Mouse (Mus musculus) limb, embryonic 15.5 days (tissue): ENCODE measurements around the gene Fam83e. TPM values are rescaled to one million over a fixed set of nuclear protein-coding genes. Genes with fewer than 3 reads are reported as not detected.
A peak's percentile ranks its signal among the peaks of the same experiment; 100 is the strongest.

Experiments
- ATAC-seq: fragments of 200-750 bp; cut with Nextera tagmentation; 2 replicates; pipeline ENCODE4 v1.8.0; 2017; ENCODE audit warnings: low read depth, moderate TSS enrichment; ENCODE audit not compliant: insufficient number of reproducible peaks, low FRiP score, low TSS enrichment
- H3K27ac ChIP-seq: fragments of 300-500 bp; sonication (generic); 2 replicates; pipeline ENCODE4 v1.5.1; 2015; ENCODE audit warnings: moderate library complexity, mild to moderate bottlenecking, inconsistent platforms
- H3K27me3 ChIP-seq: fragments of 300-500 bp; sonication (generic); 2 replicates; pipeline ENCODE4 v1.6.1; 2015; ENCODE audit warnings: inconsistent platforms
- H3K36me3 ChIP-seq: fragments of 300-500 bp; sonication (generic); 2 replicates; pipeline ENCODE4 v1.6.1; 2015; ENCODE audit warnings: inconsistent platforms
- H3K4me1 ChIP-seq: fragments of 300-500 bp; sonication (generic); 2 replicates; pipeline ENCODE4 v1.6.1; 2015; ENCODE audit warnings: inconsistent platforms
- H3K4me2 ChIP-seq: fragments of 300-500 bp; sonication (generic); 2 replicates; pipeline ENCODE4 v1.6.1; 2015; ENCODE audit warnings: mild to moderate bottlenecking, inconsistent platforms
- H3K4me3 ChIP-seq: fragments of 300-500 bp; sonication (generic); 2 replicates; pipeline ENCODE4 v1.5.1; 2015; ENCODE audit warnings: mild to moderate bottlenecking, inconsistent platforms
- H3K9ac ChIP-seq: fragments of 300-500 bp; sonication (generic); 2 replicates; pipeline ENCODE4 v1.6.1; 2015; ENCODE audit warnings: inconsistent platforms
- H3K9me3 ChIP-seq: fragments of 300-500 bp; sonication (generic); 2 replicates; pipeline ENCODE4 v1.6.1; 2016; ENCODE audit warnings: inconsistent platforms
- WGBS: fragments of 180-500 bp; shearing (Covaris S2); methylation state at CpG from one replicate; pipeline ENCODE4 v1.1.7; 2015; 5-methylcytosine and 5-hydroxymethylcytosine counted together
- polyA plus RNA-seq: library from polyadenylated mRNA; unstranded; fragments of >200 nt; fragmentation: Nextera tagmentation; extraction: Ambion mirVana; gene quantifications from 2 replicates; pipeline ENCODE4 v1.2.1, GENCODE M21; 2015

Fam83e gene
- polyA plus RNA-seq, 1 experiment from 2014 or later: 0.78 TPM

DNA sequence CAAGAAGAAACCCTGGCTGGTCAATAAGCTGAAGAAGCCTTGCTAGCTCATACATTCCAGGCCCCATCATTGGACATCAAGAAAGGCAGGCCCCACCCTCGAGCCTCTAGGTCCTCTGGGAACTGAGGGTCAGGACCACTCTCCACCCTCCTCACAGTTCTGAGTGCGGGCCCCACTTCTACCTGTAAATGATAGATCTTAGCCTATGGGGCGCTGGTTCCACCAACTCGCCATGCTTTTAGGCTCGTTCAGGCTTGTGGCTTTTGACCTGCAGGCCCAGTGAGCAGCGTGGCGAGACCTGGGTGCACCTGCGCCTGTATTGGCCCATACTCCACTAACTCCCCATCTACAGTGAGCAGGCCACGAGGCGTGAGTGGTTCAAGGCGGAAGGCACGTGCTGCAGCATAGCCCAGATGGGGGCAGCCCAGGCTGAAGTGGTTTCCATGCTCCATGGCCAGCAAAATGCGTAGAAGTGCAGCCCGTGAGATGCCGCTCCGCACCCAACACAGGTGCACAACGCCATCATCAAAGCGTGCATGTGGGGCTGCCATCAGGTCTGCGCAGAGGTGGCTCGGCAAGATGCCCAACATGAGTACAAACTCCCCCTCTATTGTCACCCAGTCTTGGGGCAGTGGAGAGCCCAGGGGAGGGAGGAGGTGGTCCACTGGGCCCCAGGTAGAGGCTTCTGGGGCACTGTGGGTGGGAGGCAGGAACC lies 10.4 kb upstream of the Fam83e start:
- Histone ChIP-seq H3K4me2 (no peak overlapping the region), H3K9me3 (no peaks in the 10 kb centered on the region), H3K27me3 (no peaks in the 10 kb centered on the region), H3K9ac (no peak overlapping the region), H3K4me3 (no peak overlapping the region), H3K4me1 (peaks cover 62% of the 10 kb centered on the region), H3K36me3 (peaks cover 45% of the 10 kb centered on the region), H3K27ac (no peak overlapping the region)
- no peak for ATAC-seq
- 91% methylated on average over 20 of the region's 20 CpGs for WGBS

DNA sequence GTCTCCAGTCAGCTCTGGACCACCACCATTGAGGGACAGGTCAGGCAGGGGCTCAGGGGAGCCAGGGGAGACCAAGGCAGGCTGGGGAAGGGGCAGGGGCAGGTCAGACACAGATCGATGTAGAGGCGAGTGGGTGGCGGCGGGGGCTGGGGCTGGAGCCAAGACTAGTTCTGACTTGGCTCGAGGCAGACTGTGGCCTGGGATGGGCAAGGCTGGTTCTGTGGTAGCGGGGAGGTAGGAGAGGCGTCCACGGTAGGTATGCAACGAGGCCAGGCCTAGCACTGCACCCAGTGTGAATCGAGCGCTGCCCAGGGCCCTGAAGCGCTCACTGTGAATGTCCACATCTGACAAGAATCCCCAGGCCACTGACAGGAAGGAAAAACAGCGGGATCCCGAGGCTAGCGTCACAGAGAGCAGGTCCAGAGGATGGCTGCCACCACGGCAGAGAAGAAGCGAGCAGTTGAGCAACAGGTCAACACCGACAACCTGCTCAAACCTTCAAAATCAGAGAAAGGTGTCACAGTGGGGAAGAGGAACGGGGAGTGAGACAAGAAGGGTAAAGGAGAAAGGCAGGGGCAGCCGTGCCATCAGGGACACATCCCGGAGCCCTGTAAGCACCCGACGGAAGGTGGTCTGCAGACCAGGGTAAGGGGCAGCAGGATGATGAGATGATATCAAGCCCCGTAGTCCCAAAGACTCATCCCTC lies 9.5 kb upstream of the Fam83e start:
- H3K4me1 ChIP-seq: peaks cover 62% of the 10 kb centered on the region
- ATAC-seq: no peak
- 88% methylated on average over 24 of the region's 24 CpGs for WGBS

DNA sequence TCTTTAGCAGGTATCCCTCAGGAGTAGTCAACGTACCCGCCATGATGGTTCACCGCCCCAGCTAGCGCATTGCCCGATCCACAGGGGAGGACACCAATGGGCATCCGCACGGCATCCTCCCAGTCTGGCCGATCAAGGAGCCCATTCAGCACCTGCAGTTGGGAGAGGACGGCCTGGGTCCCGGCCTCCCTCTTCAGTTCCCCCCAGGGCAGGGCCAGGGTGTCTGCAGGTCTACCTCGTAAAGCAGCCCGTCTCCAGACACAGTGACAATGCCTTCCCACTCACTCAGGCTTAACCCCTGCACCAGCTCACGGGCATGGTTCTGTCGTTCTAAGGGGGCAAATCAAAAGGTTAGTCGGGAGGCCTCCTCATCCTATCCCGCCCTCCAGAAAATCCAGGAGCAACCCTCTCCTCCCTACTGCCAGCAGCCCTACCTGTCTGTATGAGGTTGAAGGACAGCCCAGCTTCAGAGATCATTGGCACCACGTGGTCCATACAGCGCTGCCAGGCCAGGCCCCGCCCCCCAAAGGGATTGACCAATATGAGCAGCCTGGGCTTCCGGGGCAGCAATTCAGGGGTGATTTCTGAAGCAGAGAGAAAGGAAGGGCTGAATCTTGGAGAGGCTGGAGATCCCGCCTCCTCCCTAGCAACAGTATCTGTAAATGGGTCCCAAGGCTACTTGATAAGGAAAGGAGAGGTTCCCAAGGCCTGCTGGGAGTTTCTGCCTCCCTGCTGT lies 8.8 kb upstream of the Fam83e start:
- H3K4me3 ChIP-seq: 0 out of 2 replicates have a peak overlapping the region, but pooled peaks have one; percentile 7
- peaks cover 62% of the 10 kb centered on the region for H3K4me1 ChIP-seq
- no peak overlapping the region for H3K4me2 ChIP-seq
- H3K36me3 ChIP-seq: peaks cover 45% of the 10 kb centered on the region
- WGBS: 81% methylated on average over 21 of the region's 21 CpGs
- no peak for ATAC-seq
- no peaks in the 10 kb centered on the region for H3K9me3 ChIP-seq
- H3K27ac ChIP-seq: no peak overlapping the region
- no peaks in the 10 kb centered on the region for H3K27me3 ChIP-seq
- no peak overlapping the region for H3K9ac ChIP-seq

More for the DNA sequence above, 9.5 kb upstream of the Fam83e start:
- Histone ChIP-seq H3K9ac (no peak overlapping the region), H3K27me3 (no peaks in the 10 kb centered on the region), H3K36me3 (peaks cover 45% of the 10 kb centered on the region), H3K27ac (no peak overlapping the region), H3K4me3 (no peak overlapping the region), H3K9me3 (no peaks in the 10 kb centered on the region), H3K4me2 (no peak overlapping the region)

DNA sequence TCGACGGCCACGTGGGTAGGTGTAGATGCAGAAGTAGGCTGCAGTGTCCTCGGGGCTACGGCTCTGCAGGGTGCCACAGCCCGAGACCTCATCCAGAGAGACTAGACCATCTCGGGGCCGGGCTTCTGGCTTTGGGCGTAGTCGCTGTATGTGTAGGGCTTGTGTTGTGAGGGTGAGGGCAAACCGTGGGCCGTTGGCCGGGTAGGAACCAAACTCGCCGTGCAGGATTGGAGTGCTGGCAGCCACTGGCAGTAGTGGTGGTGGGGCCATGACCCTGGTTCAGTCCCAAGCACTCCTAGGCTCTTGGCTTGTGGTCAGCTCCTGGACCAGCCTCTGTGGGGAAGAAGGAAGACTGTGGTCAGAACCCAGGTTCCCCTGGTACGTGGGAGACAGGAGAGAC lies 7.6 kb upstream of the Fam83e start:
- H3K9me3 ChIP-seq: no peaks in the 10 kb centered on the region
- no peaks in the 10 kb centered on the region for H3K27me3 ChIP-seq
- no peak overlapping the region for H3K4me3 ChIP-seq
- peaks cover 45% of the 10 kb centered on the region for H3K36me3 ChIP-seq
- no peak overlapping the region for H3K27ac ChIP-seq
- peaks cover 50% of the 10 kb centered on the region for H3K4me1 ChIP-seq
- H3K4me2 ChIP-seq: no peak overlapping the region
- 92% methylated on average over 16 of the region's 16 CpGs for WGBS
- no peak overlapping the region for H3K9ac ChIP-seq
- ATAC-seq: no peak

DNA sequence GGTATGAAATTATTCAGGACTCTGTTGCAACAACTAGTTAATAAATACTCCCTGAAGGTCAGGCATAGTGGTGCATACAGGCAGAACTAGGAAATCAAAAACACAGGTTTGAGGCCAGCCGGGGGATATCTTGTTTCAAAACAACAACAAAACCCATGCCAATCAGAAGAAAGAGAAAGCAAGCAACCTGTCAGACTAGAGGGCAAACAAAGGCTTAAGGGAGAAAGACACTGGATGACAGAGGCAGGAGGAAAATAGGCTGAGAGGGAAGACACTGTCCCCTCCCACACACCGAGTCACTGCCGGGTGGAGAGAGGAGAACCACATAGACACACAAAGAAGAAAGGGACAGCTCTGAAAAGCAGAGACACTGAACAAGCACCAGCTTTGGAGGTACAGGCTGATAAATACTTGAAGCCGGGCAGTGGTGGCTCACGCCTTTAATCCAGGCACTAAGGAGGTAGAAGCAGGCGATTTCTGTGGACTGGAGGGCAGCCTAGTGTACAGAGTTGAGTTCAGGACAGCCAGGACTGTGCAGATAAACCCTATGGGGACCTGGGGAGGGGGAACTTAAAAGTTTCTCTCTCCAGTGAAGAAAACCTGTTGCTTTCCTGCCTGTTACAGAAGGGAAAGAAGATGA lies 7.0 kb upstream of the Fam83e start:
- Histone ChIP-seq H3K4me3 (peak overlapping the region; percentile 73), H3K36me3 (peaks cover 47% of the 10 kb centered on the region), H3K9me3 (no peaks in the 10 kb centered on the region), H3K27ac (peak overlapping the region; percentile 77; the same call in 1 of the 2 replicates), H3K27me3 (no peaks in the 10 kb centered on the region), H3K9ac (no peak overlapping the region; the same call in 1 of the 2 replicates), H3K4me1 (peaks cover 48% of the 10 kb centered on the region), H3K4me2 (peak overlapping the region; percentile 90)
- WGBS: 83% methylated on average over 6 of the region's 6 CpGs
- no peak for ATAC-seq

DNA sequence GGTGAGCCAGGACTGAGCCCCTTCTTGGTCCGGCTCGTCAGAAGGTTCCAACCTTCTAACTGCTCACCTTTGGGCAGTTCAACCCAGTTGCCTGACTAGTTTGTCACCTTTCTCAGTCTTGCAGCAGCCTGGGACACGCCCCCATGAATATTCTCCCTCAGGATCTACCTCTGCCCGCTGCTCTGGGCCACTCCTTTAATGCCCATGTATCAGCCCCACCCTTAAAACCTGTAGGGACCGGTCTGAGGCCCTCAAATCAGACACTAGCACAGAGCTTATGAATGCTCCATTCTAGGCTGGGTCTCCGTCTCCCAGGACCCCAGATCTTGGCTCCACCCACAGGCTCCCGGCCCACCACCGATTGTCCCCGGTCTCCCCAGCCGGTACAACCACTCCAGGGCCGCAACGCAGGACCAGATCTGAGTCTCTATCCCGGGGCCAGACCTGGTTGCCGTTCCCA lies 6.4 kb upstream of the Fam83e start:
- peaks cover 54% of the 10 kb centered on the region for H3K4me1 ChIP-seq
- peak overlapping the region; percentile 73 for H3K4me3 ChIP-seq
- peak overlapping the region; percentile 90 for H3K4me2 ChIP-seq
- peak overlapping the region; percentile 77 for H3K27ac ChIP-seq
- peak; percentile 16; the same call in 1 of the 2 replicates for ATAC-seq
- H3K9ac ChIP-seq: peak overlapping the region; percentile 68
- H3K36me3 ChIP-seq: peaks cover 49% of the 10 kb centered on the region
- no peaks in the 10 kb centered on the region for H3K27me3 ChIP-seq
- WGBS: 7% methylated on average over 14 of the region's 14 CpGs
- H3K9me3 ChIP-seq: no peaks in the 10 kb centered on the region

DNA sequence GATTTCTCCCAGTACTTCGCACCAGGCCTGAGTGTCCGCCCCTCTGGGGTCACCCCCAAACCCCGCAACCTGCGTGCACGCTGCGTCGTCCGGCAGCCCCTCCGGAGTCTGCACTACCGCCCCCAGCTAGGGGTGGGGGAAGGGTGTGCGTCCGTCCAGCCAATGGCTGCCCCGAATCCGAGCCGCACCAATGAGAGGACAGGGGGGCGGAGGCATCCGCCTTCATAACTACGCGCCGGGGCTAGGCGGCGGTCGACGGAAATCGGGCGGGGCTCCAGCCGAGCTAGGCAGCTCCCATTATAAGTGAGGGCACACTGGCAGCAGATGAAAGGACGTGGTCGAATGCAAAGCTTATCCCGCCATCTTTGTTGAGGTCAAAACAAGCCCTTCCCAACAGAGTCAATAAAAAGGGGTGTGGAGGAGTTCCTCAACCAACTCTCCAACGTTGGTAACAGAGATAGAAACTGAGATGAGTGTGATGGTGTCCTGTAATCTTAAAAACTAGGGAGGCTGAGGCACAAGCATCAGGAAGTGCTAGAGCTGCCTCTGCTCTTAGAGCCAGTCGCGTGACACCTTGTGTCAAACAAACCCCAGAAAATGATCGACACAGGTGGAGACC lies 5.8 kb upstream of the Fam83e start, which contains the start of gene Rpl18:
TSS of gene Rpl18 (plus strand) at position 368 of the 619 bp plus-strand sequence.
- H3K4me1 ChIP-seq: peaks cover 59% of the 10 kb centered on the region
- peak within 1 kb of the TSS; percentile 90 for H3K4me2 ChIP-seq
- 7% methylated on average over 34 of the region's 34 CpGs for WGBS
- H3K9ac ChIP-seq: peak within 1 kb of the TSS; percentile 68
- ATAC-seq: peak; percentile 90
- no peaks in the 10 kb centered on the region for H3K27me3 ChIP-seq
- H3K4me3 ChIP-seq: peak within 1 kb of the TSS; percentile 73
- H3K36me3 ChIP-seq: peaks cover 50% of the 10 kb centered on the region
- no peaks in the 10 kb centered on the region for H3K9me3 ChIP-seq
- peak within 1 kb of the TSS; percentile 77 for H3K27ac ChIP-seq

DNA sequence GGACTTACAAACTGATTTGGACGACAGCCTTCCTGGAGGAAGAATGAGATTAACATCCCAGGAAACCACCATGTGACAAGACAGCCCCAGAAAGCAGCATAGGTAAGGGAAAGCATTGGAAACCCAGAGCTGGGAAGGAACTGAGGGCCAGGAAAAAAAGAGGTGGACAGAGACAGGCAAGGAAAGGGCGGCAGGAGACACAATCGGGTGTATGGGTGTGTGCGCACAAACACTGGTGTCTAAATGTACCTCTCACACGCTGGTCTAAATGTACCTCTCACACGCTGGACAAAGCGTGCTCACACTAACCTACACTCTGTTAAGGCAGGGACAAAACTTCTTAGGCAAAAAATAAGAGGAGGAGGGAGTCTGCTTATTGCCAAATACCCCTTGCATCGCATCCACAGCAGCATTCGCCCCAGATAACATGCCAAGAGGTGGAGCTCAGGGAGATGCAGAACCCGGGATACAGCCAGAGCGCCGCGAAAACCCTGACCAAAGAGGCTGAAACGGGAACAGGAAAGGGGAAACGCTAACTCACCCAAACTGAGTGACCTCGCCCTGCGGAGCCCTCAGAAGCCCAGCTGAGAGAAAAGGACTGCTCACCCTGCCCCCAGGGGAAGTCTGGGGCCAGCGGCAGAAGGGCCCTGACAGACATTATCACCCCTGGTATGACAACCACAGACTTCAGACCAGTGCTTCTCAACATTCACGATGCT lies 5.1 kb upstream of the Fam83e start:
- H3K27ac ChIP-seq: peak overlapping the region; percentile 77
- peak overlapping the region; percentile 8; the same call in 1 of the 2 replicates for H3K9ac ChIP-seq
- H3K4me2 ChIP-seq: peak overlapping the region; percentile 90
- no peaks in the 10 kb centered on the region for H3K9me3 ChIP-seq
- H3K4me1 ChIP-seq: peaks cover 64% of the 10 kb centered on the region
- H3K36me3 ChIP-seq: peaks cover 50% of the 10 kb centered on the region
- WGBS: 81% methylated on average over 19 of the region's 19 CpGs
- H3K4me3 ChIP-seq: peak overlapping the region; percentile 73
- no peaks in the 10 kb centered on the region for H3K27me3 ChIP-seq
- ATAC-seq: no peak

DNA sequence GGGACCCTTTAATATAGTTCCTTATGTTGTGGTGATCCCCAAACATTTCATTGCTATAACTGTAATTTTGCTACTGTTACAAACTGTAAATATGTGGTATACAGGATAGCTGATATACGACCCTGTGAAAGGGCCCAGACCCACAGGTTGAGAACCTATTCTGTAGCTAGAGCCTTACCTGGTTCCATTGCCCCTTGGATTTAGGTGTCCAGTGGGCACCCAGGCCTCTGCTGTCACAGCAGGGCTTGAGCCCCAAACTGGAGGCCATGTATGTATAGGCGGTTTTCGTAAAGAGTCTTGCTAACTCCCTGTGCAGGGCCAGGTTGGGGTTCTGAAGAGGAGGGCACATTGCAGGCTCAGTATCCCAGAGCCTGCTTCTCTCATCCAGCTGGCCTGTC lies 4.6 kb upstream of the Fam83e start:
- Histone ChIP-seq H3K4me3 (peak overlapping the region; percentile 73), H3K27me3 (no peaks in the 10 kb centered on the region), H3K27ac (no peak overlapping the region), H3K4me1 (peaks cover 67% of the 10 kb centered on the region), H3K36me3 (peaks cover 50% of the 10 kb centered on the region), H3K9ac (no peak overlapping the region), H3K9me3 (no peaks in the 10 kb centered on the region), H3K4me2 (peak overlapping the region; percentile 90)
- 82% methylated on average over 3 of the region's 3 CpGs for WGBS
- no peak for ATAC-seq

DNA sequence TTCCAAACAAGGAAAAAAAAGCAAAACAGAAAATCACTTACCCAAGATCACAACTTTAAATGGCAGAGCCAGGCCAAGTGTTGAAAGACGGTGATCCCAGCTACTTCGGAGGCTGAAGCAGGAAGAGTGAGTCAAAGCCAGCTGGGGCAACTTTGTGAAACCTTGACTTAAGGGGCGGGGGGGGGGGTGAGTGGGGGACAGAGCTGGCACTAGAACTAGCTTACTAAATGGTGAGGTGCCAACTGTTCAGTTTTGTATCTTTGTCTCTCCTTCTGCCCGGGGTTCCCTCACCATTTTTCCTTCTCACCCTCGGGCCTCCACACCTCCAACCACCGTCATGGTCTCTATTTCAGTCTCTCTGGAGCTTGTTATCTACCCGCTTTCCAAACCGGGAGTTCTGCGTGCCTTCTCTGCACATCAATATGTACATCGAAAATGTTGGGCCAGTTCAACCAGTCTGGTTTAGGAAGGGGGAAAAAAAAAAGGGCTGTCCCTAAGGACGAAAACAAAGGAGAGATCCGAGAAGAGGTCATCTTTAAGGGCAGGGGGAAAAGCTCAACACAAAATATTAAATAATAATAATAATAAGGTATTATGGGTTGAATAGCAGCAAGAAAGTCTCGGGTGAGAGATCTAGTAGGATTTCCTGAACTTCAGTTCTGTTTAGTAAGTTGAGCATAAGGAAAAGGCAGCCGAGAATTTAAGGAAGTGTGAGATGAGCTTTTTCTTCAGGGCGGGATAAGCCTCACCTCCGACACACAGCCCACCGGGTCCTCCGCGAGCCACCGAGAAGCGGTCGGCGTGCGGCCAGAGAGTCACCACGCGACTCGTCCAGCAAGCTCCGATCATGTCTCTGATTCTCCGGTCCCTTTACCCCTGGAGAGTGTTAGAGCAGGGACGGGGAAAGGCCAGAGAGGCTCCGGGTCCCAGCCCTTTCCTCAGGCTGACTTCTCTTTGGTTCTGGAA lies 3.8 kb upstream of the Fam83e start:
- Histone ChIP-seq H3K4me1 (peaks cover 66% of the 10 kb centered on the region), H3K27me3 (no peaks in the 10 kb centered on the region), H3K9me3 (no peaks in the 10 kb centered on the region), H3K4me3 (peak overlapping the region; percentile 73), H3K36me3 (peaks cover 50% of the 10 kb centered on the region), H3K9ac (peak overlapping the region; percentile 72), H3K27ac (peak overlapping the region; percentile 95), H3K4me2 (peak overlapping the region; percentile 90)
- 8% methylated on average over 31 of the region's 31 CpGs for WGBS
- ATAC-seq: 0 out of 2 replicates have a peak, but pooled peaks have one; percentile 2
